Mouse (Mus musculus) cerebellum, adult 2 months (tissue): ENCODE measurements at regions not wholly inside any gene's neighbourhood (a gene's known extent, or its start where the extent isn't known, plus 50 kb on each side); places are given as distances from the start of the nearest gene placed in this dataset.

Experiments used
- DNase-seq, 2 experiments: peaks; one replicate each; pipeline ENCODE4 v3.0.0; 2021
- H3K27ac ChIP-seq: fragments of 200-500 bp; 2 replicates; pipeline ENCODE4 v1.5.1; 2012; ENCODE audit warnings: low read length, control low read depth, inconsistent platforms; ENCODE audit not compliant: insufficient read depth
- H3K27me3 ChIP-seq: fragments of 200-500 bp; 2 replicates; pipeline ENCODE4 v1.6.1; 2012; ENCODE audit warnings: inconsistent platforms, mild to moderate bottlenecking, low read length, moderate library complexity; ENCODE audit not compliant: control insufficient read depth, insufficient read depth
- H3K4me1 ChIP-seq: fragments of 200-500 bp; 2 replicates; pipeline ENCODE4 v1.6.1; 2011; ENCODE audit warnings: low read length; ENCODE audit not compliant: control insufficient read depth, insufficient read depth
- H3K4me3 ChIP-seq: fragments of 200-500 bp; replicated peaks from 2 replicates; pipeline ENCODE3; 2011; ENCODE audit warnings: mild to moderate bottlenecking, low read depth, low read length, control low read depth; ENCODE audit not compliant: insufficient read depth
- CTCF ChIP-seq: fragments of 200-500 bp; IDR thresholded peaks from 2 replicates; pipeline ENCODE4 v1.5.1; 2011; ENCODE audit warnings: low read depth, mild to moderate bottlenecking, control low read depth, low read length, moderate library complexity, borderline replicate concordance; ENCODE audit not compliant: insufficient read depth
- POLR2A ChIP-seq: fragments of 200-500 bp; IDR thresholded peaks from 2 replicates; pipeline ENCODE4 v1.6.1; 2011; ENCODE audit warnings: low read length, control low read depth, borderline replicate concordance; ENCODE audit not compliant: insufficient read depth
- WGBS: fragments of 180-500 bp; shearing (Covaris S2); methylation state at CpG from one replicate; pipeline ENCODE4 v1.1.7; 2018; 5-methylcytosine and 5-hydroxymethylcytosine counted together

DNA sequence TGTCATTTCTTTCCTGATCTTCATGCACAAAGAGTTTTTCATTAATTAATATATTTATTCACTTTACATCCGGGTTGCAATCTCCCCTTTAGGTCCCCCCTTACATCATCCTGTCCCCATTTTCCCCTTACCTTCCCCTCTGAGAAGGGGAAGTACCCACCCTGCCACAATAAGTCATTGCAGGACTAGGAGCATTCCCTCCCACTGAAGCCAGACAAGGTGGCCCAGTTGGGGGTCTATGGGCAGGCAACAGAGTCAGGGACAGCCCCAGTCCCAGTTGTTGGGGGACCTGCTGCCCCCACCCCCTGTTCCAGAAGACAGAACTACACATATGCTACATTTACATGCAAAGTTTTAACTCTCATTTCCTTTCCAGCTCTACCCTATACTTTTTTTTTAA lies 267.9 kb upstream of the Prdm1 start:
- 72% methylated on average over 1 of the region's 1 CpGs for WGBS
- TF ChIP-seq CTCF: no peak
- TF ChIP-seq POLR2A: no peak
- DNase-seq: no peak
- Histone ChIP-seq H3K4me3 (no peak overlapping the region), H3K27me3 (no peaks in the 10 kb centered on the region; the same call in 1 of the 2 replicates), H3K4me1 (no peaks in the 10 kb centered on the region), H3K27ac (no peak overlapping the region)

- TF ChIP-seq POLR2A (no peak), CTCF (no peak)
- H3K4me3 ChIP-seq: no peak overlapping the region
- WGBS: 40% methylated on average over 6 of the region's 6 CpGs
- no peak for DNase-seq
- no peak overlapping the region for H3K27ac ChIP-seq
- no peaks in the 10 kb centered on the region for H3K27me3 ChIP-seq
- no peaks in the 10 kb centered on the region for H3K4me1 ChIP-seq
These were observed 257.1 kb upstream of the Prdm1 start for GRCm38 (mm10) chr10:44785386-44785785.

- 89% methylated on average over 5 of the region's 5 CpGs for WGBS
- no peaks in the 10 kb centered on the region for H3K4me1 ChIP-seq
- no peak for TF ChIP-seq POLR2A
- TF ChIP-seq CTCF: no peak
- H3K27me3 ChIP-seq: no peaks in the 10 kb centered on the region
- no peak overlapping the region for H3K4me3 ChIP-seq
- no peak for DNase-seq
- H3K27ac ChIP-seq: no peak overlapping the region
These were observed 252.2 kb upstream of the Prdm1 start for GRCm38 (mm10) chr10:44780381-44780958.

DNA sequence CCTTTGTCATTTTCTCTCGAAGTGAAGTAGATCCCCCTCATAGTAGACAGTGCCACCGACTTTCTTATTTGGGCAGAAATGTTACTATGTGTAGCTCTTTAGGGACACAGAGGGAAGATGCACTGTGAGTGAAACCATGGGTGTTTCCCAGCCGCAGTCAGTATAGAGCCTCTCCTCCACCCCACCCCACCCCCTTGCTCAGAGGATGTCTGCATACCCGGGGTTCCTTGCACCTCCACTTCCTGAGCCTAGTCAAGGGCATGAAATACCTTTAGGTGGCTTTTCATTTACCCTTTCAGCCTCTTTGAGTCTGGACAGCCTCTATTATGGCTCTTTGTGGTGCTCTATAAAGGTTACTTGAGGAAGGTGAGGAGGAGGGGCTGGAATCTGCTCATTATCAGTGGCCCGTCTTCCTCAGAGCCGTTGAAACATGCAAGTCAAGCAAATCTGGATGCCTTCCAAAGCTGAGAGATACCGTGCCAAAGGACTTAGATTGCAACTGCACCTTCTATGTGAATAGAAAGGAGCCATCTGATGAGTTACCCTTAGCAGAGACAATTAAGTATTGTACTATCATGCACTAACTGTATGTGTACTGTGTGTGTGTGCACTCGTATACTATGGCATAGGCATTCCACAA lies 251.4 kb upstream of the Prdm1 start:
- no peak for DNase-seq
- Histone ChIP-seq H3K27me3 (no peaks in the 10 kb centered on the region), H3K4me3 (no peak overlapping the region), H3K4me1 (no peaks in the 10 kb centered on the region), H3K27ac (no peak overlapping the region)
- WGBS: 47% methylated on average over 8 of the region's 8 CpGs
- TF ChIP-seq POLR2A: no peak

DNA sequence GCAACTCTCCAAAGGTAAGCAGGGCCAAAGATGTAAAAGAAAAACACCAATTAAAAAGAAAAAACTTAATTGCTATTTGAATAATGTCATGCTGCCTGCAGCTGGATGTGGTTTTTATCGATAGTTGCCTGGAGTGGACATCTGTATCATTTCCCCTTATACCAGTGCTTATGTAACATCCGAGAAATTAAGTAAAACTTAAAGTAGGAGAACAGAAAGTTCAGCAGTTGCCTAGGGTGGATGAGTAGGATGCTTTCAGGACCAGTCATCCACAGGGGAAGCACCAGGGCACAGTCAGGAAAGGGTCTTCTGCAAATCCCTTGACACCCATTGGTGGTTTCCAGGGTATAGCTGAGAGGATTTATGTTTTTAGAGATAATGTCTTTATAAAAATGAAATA lies 248.9 kb upstream of the Prdm1 start:
- Histone ChIP-seq H3K4me1 (no peaks in the 10 kb centered on the region), H3K4me3 (no peak overlapping the region), H3K27ac (no peak overlapping the region), H3K27me3 (no peaks in the 10 kb centered on the region)
- TF ChIP-seq CTCF (no peak), POLR2A (no peak)
- WGBS: 96% methylated on average over 2 of the region's 2 CpGs
- DNase-seq: no peak

DNA sequence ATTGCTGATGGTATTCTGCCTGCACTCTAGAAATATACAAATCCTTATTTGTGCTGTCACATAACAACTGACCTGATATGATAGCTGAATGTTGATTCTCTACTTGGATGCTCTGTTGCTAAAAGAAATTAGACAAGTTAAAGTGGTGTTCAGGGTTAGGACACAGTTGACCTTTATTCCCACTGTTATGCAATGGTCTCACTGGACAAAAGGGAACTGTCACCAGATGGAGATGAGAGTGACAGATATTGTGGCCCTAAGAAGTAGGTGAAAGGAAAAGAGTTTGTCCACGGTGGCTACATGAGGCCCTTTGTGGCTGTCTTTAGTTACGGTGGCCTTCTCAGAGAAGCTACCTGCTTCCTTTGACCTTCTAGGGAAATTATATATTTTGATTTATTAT lies 247.9 kb upstream of the Prdm1 start:
- TF ChIP-seq POLR2A (no peak), CTCF (no peak)
- 47% methylated on average over 2 of the region's 2 CpGs for WGBS
- Histone ChIP-seq H3K27me3 (no peaks in the 10 kb centered on the region), H3K27ac (no peak overlapping the region), H3K4me1 (no peaks in the 10 kb centered on the region), H3K4me3 (no peak overlapping the region)
- DNase-seq: no peak

DNA sequence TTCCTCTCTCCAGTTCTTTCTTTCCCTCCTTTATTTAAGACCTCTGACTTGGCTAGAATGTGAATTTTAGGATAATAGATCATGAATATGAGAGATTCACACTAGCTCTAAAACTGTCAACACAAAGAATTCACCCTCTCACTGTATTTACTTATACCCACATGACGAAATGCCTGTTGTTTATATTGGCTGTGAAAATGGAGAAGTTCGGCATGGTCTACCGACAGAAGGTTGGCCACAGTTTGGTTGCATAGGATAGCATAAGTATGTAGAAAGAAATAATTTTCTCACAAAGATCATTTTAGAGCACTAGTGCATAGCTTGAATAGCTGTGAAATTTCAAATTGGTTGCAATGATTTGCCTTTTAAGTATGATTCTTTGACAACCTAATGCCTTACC lies 237.2 kb upstream of the Prdm1 start:
- Histone ChIP-seq H3K4me1 (no peaks in the 10 kb centered on the region), H3K27ac (no peak overlapping the region), H3K4me3 (no peak overlapping the region), H3K27me3 (no peaks in the 10 kb centered on the region)
- DNase-seq: no peak
- 91% methylated on average over 3 of the region's 3 CpGs for whole genome bisulfite sequencing
- no peak for TF ChIP-seq CTCF
- TF ChIP-seq POLR2A: no peak

DNA sequence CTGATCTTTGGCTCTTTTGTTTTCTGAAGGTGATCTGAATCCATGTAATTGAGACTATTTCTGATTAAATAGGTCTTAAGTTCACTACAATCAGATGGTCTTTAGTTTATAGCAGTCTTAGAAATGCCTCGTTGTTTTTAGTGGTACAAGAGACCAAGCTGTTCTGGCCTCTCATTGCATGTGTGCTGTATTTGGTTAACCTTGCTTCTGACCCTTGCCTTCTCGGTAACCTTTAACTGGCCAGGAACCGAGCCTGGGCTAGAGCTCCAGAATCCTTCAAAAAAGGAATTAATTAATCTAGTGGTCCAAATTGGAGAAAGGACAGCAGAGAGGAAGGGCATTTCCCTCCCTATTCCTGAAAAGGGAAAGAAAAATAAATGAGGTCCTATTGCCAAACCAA lies 234.8 kb upstream of the Prdm1 start:
- 59% methylated on average over 3 of the region's 3 CpGs for WGBS
- Histone ChIP-seq H3K4me3 (no peak overlapping the region), H3K4me1 (no peaks in the 10 kb centered on the region), H3K27ac (no peak overlapping the region), H3K27me3 (no peaks in the 10 kb centered on the region)
- no peak for TF ChIP-seq POLR2A
- DNase-seq: no peak
